Mouse (Mus musculus): ENCODE results near the gene Dcaf11. TPM values are rescaled to one million over a fixed set of nuclear protein-coding genes. Genes with fewer than 3 reads are reported as not detected.

The Dcaf11 gene
- total RNA-seq, 4 experiments from 2014 or later: 135 to 147 (median 143) TPM

- no peak for DNase-seq (ENCODE audit: low spot score in 2 of 2)
Observed at GRCm38 (mm10) chr14:55584303-55584701, 24.5 kb downstream of the Dcaf11 start.

DNA sequence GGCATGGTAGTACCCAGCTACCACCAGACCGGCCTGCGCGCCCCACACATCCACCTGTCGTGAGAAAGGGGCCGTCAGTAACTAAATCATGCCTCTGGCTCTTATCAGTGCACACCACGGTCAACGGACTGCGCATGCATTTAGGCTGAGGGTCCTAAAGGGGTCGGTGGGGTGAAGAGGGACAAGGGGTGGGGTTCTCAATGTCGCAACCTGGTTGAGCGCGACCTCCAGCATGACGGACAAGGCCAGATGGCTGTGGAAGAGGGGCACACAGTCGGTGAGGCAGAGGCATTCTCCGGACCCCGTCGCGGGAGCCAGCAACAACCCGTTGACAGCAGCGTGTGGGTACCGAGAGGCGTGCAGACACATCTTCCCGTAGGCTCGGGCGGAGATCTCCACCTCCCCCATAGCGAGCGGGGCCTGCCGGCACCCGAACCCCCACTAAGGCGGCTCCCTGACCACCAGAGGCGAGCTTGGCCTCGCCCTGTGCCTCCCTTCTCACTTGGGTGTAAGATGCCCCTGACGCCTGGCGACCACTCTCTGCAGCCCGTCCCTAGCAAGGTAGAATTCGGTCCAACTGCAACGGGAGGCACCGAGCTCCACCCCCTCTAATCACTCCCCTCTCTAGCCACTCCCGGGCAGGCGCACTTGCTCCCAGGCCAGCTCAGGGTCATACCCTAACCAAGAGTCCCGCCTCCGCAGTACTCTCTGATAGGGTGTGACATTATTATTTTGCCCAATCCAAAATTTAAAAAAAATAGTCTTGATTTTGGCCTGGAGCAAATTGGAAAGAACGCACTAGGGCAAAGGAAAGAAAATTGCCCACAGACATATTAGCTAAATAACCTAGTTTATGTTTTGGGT lies 25.1 kb downstream of the Dcaf11 start, which contains the start of gene Emc9:
Emc9 (minus strand) TSS at position 601 of the 864 bp plus-strand sequence.
- DNase-seq (ENCODE audit: low spot score in 2 of 2): peak; percentile 70 to 79

GRCm38 (mm10) chr14:55585566-55585960 lies 25.8 kb downstream of the Dcaf11 start:
- DNase-seq (ENCODE audit: low spot score in 2 of 2): no peak

- DNase-seq (ENCODE audit: low spot score in 2 of 2): no peak
Observed at GRCm38 (mm10) chr14:55586149-55586548, 26.3 kb downstream of the Dcaf11 start.

- no peak for DNase-seq (ENCODE audit: low spot score in 2 of 2)
Observed at GRCm38 (mm10) chr14:55589271-55589670, 29.5 kb downstream of the Dcaf11 start.

DNA sequence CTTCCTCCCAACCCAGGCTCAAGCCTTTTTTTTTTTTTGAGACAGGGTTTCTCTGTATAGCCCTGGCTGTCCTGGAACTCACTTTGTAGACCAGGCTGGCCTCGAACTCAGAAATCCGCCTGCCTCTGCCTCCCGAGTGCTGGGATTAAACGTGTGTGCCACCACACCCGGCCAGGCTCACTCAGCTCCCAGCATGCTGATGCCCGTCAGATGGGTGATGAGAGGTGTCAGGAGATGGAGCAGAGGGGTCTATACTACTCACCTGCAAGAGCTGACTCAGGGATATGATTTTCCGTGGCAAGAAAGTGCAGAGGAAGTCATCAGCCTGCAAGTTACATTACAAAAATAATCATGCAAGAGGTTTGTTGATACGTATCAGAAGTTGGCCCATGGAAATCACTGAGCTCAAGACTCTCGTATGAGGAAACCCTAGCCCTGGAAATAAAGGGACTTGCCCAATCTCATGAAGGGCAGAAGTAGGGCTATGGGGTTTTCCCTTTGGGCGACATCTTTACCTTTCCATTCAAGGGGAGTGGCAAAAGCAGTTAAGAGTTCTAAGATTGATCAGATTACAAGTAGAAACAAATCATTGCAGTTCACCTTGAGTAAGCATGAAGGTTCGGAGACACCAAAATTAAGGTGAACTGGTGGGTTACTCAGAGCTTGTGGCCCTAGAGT lies 30.1 kb downstream of the Dcaf11 start:
- DNase-seq (ENCODE audit: low spot score in 2 of 2): no peak

DNA sequence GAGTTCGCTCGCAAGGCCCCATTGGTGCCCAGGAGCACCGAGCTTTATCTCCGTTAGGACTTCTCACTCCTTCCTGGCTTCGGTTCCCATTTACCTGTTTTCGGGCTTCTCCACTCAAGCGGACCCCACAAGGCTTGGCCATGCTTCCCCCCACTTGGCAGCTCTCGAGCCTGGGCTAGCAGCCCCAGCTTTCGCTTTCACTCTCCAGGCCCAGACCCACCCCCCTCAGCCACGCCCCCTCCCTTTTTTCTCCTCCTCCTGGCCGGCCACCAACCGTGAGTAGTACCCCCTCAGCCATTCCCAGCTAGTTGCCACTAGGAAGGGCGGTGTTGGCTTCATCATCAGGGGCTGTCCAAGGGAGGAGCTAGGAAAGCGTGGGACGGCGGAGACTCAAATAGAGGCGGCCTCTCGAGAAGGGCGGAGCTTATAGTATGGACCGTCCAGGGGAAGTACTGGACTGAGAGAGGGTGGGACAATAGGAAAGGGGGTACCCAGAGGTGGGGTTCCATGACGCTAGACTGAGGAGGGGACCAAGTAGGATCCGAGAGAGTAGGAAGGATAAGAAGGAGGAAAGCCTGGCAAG lies 31.0 kb downstream of the Dcaf11 start, which contains the start of gene Psme2:
Psme2 (minus strand) TSS at position 366 of the 583 bp plus-strand sequence.
- DNase-seq (ENCODE audit: low spot score in 2 of 2): peak; percentile 89 to 94

- peak; percentile 94 to 95 for DNase-seq (ENCODE audit: low spot score in 2 of 2)
Observed at GRCm38 (mm10) chr14:55591331-55591891, 31.6 kb downstream of the Dcaf11 start, which contains the start of gene Rnf31. Rnf31 (plus strand) TSS chr14:55591708.

DNA sequence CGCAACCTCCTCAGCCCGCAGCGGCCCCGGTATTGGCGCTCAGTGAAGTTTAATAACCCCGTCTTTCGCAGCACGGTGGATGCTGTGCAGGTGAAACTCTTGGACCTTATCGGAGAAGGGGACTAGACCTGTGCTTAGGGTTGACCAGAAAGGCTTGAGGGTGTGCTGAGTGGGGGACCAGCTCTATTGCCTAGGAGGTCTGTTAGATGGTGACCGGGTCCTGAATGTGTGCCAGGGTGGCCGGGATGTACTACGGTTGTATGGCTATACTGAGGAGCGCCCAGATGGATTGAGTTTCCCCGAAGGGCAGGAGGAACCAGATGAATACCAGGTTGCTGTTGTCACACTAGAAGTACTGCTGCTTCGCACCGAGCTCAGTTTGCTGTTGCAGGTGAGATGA lies 32.4 kb downstream of the Dcaf11 start:
- no peak for DNase-seq (ENCODE audit: low spot score in 2 of 2)

DNA sequence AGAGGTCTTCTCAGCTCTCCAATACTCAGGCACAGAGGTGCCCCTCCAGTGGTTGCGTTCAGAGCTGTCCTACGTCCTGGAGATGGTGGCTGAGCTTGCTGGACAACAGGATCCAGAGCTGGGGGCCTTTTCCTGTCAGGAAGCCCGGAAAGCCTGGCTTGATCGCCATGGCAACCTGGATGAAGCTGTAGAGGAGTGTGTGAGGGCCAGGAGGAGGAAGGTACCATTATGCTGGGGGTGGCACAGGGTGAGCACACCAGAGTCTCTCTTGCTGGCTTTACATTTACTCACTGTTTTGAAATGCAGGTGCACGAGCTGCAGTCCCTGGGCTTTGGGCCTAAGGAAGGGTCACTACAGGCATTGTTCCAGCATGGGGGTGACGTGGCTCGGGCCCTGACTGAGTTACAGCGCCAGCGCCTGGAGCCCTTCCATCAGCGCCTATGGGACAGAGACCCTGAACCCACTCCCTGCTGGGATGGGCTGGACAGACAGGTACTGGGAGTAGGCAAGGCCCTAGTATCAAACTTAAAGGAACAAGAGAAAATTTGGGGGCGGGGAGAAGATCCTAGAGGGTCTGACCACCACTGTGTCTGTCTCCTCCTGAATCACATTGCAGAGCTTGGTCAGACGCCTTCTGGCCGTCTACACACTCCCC lies 36.4 kb downstream of the Dcaf11 start:
- DNase-seq (ENCODE audit: low spot score in 2 of 2): no peak

DNA sequence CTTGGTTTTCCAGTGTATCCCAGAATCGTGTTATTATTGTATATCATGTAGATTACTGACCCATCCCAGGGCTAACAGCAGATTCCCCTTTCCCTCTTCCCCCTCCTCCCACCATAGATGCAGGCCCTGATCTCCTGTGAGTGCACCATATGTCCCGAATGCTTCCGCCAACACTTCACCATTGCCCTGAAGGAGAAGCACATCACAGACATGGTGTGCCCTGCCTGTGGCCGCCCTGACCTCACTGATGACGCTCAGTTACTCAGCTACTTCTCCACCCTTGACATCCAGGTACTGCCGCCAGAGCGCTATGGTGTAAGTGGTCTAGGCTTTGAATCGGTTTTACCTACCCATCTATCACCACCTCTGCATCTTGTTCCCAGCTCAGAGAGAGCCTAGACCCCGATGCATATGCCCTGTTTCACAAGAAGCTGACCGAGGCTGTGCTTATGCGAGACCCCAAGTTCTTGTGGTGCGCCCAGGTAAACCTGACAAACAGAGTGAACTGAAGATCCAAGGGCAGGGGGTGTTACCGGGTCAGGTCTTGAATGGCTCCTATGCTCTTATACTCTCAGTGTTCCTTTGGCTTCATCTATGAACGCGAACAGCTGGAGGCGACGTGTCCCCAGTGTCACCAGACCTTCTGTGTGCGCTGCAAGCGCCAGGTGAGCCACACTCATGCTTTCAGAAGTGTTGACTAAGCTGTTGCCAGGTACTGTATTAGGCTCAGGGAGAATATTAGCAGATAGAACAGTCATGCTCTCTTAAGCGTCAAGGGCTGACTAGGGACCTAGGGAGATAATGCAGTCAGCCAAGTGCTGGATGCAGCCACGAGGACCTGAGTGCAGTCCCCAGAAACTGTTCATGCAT lies 39.0 kb downstream of the Dcaf11 start:
- no peak for DNase-seq (ENCODE audit: low spot score in 2 of 2)

GRCm38 (mm10) chr14:55603271-55603632 lies 43.4 kb downstream of the Dcaf11 start, which contains the start of gene Irf9:
Irf9 (plus strand) TSS chr14:55603571.
- no peak for DNase-seq (ENCODE audit: low spot score in 2 of 2)

GRCm38 (mm10) chr14:55603633-55604576 lies 44.1 kb downstream of the Dcaf11 start:
- peak; percentile 86 to 89 for DNase-seq (ENCODE audit: low spot score in 2 of 2)

GRCm38 (mm10) chr14:55604823-55605222 lies 45.0 kb downstream of the Dcaf11 start:
- DNase-seq (ENCODE audit: low spot score in 2 of 2): no peak

GRCm38 (mm10) chr14:55605743-55606459 lies 46.1 kb downstream of the Dcaf11 start:
- DNase-seq (ENCODE audit: low spot score in 2 of 2): no peak

- DNase-seq (ENCODE audit: low spot score in 2 of 2): no peak
Observed at GRCm38 (mm10) chr14:55608339-55608738, 48.5 kb downstream of the Dcaf11 start.

- DNase-seq (ENCODE audit: low spot score in 2 of 2): no peak
Observed at GRCm38 (mm10) chr14:55613346-55613745, 53.5 kb downstream of the Dcaf11 start.

GRCm38 (mm10) chr14:55614565-55615178 lies 54.9 kb downstream of the Dcaf11 start:
- DNase-seq (ENCODE audit: low spot score in 2 of 2): no peak

Data from gastrocnemius, adult 8-10 months (tissue).